Mouse (Mus musculus): Measurements from ENCODE around the gene Hist1h2bn.
"Not testable (repeated sequence)": the region's sequence is repeated elsewhere in the genome, so short reads cannot be mapped to it uniquely, and the experiment has no call there.

Hist1h2bn gene

DNA sequence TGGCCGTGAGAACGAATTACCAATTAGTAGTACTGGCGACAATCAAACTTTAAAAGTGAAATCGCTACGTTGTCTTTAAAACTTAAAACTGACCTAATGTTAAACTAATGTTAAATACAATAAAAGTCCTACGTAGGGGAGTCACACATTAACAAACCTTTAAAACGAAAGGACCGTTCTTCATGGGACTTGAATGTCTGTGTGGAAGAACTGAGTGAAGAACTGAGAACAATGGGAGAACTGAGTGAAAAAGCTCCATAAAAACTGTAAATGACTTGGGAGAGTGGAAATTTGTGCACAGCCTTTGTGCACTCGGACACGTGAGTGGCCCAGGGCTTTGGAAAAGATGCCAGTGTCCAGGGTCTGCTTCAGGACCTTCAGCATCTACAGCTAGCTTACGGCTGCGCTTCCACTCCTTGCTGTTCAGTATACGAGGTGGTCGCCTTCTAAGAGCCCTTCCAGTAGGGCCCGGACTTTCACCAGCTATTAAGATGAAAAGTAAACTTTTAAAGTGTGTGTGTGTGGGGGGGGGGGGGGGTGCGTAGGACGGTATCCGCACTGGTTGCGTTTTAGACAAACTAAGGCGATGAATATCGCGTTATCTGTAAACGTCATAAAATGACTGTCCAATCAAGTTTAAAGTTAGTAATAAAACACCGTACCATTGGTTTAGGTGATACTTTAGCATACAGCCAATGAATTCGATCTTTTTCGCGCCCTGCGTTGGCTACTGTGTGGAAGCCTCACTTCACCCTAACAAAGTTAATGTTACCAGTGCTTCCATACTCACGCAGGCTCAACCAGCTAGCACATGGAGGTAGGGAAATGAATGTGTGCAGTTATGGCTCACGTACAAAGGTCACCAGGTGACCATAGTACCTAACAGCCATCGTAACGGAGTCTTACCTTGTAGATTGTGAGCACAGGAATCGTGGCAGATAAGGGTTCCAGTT is 25.2 kb downstream of the Hist1h2bn start:
- in situ Hi-C loops (cut with MboI; ENCODE audit: low pct_unique_long_range_greater_than_20kb in 1 of 2, low sequenced_read_pairs in 2 of 2, unreplicated experiment in 1 of 2): no loop called here

DNA sequence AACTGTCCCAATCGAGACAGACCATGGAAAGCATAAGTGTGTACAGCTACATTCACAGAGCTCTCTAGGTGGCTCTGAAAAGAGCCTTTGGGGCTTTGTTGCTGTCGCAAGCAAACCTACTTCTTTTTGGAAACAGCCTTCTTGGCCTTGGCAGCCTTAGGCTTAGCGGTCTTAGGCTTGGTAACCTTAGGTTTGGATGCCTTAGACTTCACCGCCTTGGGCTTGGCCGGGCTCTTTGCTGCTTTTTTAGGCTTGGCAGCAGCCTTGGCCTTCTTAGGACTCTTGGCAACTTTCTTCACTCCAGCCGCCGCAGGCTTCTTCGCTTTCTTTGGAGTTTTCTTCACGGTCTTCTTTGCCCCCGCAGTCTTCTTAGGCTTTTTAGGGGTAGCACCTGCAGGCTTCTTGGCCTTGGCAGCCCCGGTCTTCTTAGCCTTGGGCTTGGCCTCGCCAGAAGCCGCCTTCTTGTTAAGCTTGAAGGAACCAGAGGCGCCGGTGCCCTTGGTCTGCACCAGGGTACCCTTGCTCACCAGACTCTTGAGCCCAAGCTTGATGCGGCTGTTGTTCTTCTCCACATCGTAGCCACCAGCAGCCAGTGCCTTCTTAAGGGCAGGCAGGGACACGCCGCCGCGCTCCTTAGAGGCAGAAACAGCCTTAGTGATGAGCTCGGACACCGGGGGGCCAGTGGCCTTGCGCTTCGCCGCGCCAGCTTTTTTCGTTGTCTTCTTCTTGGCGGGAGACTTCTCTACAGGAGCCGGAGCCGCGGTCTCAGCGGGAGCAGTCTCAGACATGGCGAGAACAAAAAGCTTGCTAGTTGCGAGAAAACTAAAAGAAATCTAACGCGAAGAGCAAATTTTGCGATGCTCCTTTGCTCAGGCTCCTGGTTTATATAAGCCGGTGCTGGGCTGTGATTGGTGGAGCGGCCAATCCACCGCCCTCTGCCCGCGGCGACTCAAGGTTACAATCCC is 26.1 kb downstream of the Hist1h2bn start, which contains the start of gene Hist1h1b:
TSS of gene Hist1h1b (minus strand) at position 859 of the 965 bp plus-strand sequence.
- in situ Hi-C loops (cut with MboI; ENCODE audit: low pct_unique_long_range_greater_than_20kb in 1 of 2, low sequenced_read_pairs in 2 of 2, unreplicated experiment in 1 of 2): no loop called here

- in situ Hi-C loops (cut with MboI; ENCODE audit: low pct_unique_long_range_greater_than_20kb in 1 of 2, low sequenced_read_pairs in 2 of 2, unreplicated experiment in 1 of 2): no loop called here
These were observed 27.2 kb downstream of the Hist1h2bn start for GRCm38 (mm10) chr13:21781021-21781555.

- in situ Hi-C loops (cut with MboI; ENCODE audit: low pct_unique_long_range_greater_than_20kb in 1 of 2, low sequenced_read_pairs in 2 of 2, unreplicated experiment in 1 of 2): no loop called here
These were observed 27.7 kb downstream of the Hist1h2bn start for GRCm38 (mm10) chr13:21781639-21782038.

DNA sequence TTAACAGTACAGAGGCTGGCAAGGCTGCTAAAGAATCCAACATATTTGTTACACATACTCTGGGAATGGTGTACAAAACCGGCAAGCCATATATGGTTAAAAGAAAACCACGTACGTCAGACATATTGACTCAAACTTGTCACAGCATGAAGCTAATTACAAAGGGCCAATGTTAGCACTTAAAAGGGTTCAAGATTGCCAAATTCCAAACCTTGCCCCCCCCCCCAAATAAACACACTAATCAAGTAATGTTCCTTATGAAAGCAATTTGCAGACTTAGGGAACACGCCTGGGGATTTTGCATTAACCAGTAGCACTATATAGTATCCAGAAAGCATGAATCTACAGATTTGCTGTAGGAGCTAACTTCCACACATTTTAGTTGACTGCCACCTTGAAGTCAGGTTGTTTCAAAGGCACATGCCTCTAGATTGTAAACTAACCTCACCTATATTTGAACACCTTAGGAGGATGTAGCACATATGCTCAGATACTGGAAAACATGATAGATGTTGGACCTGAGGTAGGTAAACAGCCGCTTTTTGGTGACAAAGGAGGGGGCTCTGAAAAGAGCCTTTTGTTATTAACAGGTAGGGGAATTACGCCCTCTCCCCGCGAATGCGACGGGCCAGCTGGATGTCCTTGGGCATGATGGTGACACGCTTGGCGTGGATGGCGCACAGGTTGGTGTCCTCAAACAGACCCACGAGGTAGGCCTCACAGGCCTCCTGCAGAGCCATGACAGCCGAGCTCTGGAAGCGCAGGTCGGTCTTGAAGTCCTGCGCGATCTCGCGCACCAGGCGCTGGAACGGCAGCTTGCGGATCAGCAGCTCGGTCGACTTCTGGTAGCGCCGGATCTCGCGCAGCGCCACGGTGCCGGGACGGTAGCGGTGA is 28.7 kb downstream of the Hist1h2bn start:
- in situ Hi-C loops (cut with MboI; ENCODE audit: low pct_unique_long_range_greater_than_20kb in 1 of 2, low sequenced_read_pairs in 2 of 2, unreplicated experiment in 1 of 2): not testable (repeated sequence)

DNA sequence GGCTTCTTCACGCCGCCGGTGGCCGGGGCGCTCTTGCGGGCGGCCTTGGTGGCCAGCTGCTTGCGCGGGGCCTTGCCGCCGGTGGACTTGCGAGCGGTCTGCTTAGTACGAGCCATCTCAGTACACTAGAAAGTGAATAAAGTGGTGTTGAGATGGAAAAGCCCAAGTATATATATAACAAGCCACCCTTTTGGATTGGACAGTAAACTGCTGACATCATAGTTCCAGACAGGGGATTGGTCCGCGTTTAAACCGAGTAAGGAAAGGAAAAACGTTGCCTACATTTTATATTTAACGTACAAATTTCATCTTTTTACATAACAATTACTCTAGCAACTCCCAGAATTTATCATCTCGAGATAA is 29.3 kb downstream of the Hist1h2bn start, which contains the start of gene Hist1h3i:
TSS of gene Hist1h3i (minus strand) at position 116 of the 363 bp plus-strand sequence.
- in situ Hi-C loops (cut with MboI; ENCODE audit: low pct_unique_long_range_greater_than_20kb in 1 of 2, low sequenced_read_pairs in 2 of 2, unreplicated experiment in 1 of 2): no loop called here

DNA sequence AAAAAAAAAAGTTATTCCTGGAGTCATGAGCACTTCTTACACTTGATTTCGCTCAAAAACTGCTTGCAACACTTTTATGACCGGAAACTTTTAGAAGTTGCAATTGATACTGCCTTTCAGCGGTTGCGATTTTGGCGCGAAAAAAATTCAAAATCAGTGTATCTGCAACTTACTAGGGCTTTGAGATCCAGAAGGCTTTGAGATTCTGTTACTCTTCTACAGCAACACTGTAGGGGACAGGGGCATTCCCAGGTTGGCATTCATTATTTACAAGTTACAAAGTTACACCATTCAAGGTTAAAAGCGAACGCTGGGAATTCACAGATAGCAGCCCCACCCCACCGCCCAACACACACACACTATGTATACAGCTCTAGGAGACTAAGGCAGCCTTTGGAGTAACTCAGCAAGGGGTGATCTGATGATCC is 29.8 kb downstream of the Hist1h2bn start:
- in situ Hi-C loops (cut with MboI; ENCODE audit: low pct_unique_long_range_greater_than_20kb in 1 of 2, low sequenced_read_pairs in 2 of 2, unreplicated experiment in 1 of 2): no loop called here

DNA sequence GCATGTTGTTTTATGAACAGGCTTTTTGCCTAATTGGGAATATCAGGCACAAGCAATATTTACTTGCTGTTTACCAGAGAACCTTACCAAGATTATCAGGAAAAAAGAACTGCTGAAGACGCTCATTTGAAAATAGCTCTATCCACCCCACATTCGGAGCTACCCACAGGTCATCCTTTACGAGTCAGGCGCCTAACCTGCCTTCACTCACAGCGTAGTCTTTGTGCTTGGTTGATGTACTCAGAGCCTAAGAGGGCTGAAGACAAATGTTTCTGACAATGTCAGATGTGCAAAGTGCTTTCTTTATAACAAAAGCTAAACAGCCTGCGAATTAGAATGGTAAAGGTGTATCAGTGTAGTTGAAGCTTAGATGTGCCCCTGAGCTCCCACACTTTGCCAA is 30.4 kb downstream of the Hist1h2bn start:
- in situ Hi-C loops (cut with MboI; ENCODE audit: low pct_unique_long_range_greater_than_20kb in 1 of 2, low sequenced_read_pairs in 2 of 2, unreplicated experiment in 1 of 2): no loop called here

DNA sequence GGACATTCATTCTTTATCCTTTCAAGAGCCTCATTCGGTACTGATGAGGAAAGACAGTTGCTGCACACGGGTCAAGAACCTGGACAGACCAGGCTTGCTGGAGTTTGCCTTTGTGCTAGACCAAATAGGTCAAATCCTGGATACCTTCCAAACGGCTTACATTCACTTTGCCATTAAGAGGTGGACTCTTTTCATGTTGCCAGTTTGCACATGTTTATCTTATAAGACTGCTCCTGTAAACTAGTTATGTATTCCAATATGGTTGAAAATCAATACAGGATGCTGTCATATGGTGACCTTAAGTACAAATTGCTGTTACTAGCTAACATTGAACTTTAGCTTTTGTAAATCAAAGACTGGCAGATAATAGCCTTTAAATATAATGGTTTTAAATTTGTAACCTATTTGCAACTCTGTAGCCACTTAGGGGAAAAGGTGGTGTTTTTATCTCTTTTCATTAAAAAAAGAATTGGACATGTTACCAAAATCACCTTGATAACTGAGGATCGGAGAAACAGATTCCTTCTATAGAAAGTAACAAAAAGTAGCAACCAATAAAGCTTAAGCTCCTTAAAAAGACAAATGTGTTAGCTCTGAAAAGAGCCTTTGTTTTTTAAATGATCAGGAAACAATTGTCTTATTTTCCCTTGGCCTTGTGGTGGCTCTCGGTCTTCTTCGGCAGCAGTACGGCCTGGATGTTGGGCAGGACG is 32.4 kb downstream of the Hist1h2bn start:
- in situ Hi-C loops (cut with MboI; ENCODE audit: low pct_unique_long_range_greater_than_20kb in 1 of 2, low sequenced_read_pairs in 2 of 2, unreplicated experiment in 1 of 2): no loop called here

DNA sequence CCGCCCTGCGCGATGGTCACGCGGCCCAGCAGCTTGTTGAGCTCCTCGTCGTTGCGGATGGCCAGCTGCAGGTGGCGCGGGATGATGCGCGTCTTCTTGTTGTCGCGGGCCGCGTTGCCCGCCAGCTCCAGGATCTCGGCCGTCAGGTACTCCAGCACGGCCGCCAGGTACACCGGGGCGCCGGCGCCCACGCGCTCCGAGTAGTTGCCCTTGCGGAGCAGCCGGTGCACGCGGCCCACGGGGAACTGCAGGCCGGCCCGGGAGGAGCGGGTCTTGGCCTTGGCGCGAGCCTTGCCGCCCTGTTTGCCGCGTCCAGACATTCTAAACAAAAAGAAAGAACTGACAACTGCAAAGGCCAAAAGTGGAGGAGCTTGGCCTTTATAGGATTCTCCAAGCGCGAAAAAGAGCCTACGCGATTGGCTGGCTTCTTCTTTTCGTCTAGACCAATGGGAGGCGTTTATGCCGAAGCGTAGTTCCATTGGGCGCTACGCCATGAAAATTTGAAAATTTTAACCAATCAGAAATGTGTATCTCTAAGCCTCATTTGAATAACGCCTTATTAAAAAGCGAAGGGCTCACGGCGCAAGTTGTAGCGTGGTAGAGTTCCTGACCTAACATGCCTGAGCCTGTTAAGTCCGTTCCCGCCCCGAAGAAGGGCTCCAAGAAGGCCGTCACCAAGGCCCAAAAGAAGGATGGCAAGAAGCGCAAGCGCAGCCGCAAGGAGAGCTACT is 33.1 kb downstream of the Hist1h2bn start, which contains the start of the genes Hist1h2an and Hist1h2bp:
TSS of gene Hist1h2an (minus strand) at position 320 of the 731 bp plus-strand sequence.
TSS of gene Hist1h2bp (plus strand) at position 563 of the 731 bp plus-strand sequence.
- in situ Hi-C loops (cut with MboI; ENCODE audit: low pct_unique_long_range_greater_than_20kb in 1 of 2, low sequenced_read_pairs in 2 of 2, unreplicated experiment in 1 of 2): not testable (repeated sequence)

- in situ Hi-C loops (cut with MboI; ENCODE audit: low pct_unique_long_range_greater_than_20kb in 1 of 2, low sequenced_read_pairs in 2 of 2, unreplicated experiment in 1 of 2): no loop called here
These were observed 34.1 kb downstream of the Hist1h2bn start for GRCm38 (mm10) chr13:21787760-21788593.

DNA sequence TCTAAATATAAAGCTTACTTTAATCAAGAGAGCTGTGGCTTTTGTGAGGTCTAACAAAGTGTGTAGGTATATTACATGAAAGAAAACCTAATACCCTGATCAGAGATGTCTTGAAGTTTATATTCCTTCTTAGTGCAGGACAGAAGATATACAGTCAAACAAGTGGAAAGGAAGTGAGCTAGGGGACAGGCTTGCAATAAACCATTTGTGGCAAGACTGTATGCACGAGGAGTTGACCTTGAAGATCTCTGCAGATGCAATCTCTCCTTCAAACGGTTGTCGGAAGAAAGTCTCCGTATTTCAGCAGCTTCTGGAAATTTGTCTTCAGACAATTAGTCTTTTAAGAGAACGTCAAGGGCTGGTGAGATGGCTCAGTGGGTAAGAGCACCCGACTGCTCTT is 36.0 kb downstream of the Hist1h2bn start:
- in situ Hi-C loops (cut with MboI; ENCODE audit: low pct_unique_long_range_greater_than_20kb in 1 of 2, low sequenced_read_pairs in 2 of 2, unreplicated experiment in 1 of 2): no loop called here

- in situ Hi-C loops (cut with MboI; ENCODE audit: low pct_unique_long_range_greater_than_20kb in 1 of 2, low sequenced_read_pairs in 2 of 2, unreplicated experiment in 1 of 2): no loop called here
These were observed 36.8 kb downstream of the Hist1h2bn start for GRCm38 (mm10) chr13:21790601-21791283.

GRCm38 (mm10) chr13:21795584-21795983 is 41.7 kb downstream of the Hist1h2bn start:
- in situ Hi-C loops (cut with MboI; ENCODE audit: low pct_unique_long_range_greater_than_20kb in 1 of 2, low sequenced_read_pairs in 2 of 2, unreplicated experiment in 1 of 2): no loop called here

- in situ Hi-C loops (cut with MboI; ENCODE audit: low pct_unique_long_range_greater_than_20kb in 1 of 2, low sequenced_read_pairs in 2 of 2, unreplicated experiment in 1 of 2): not testable (repeated sequence)
These were observed 43.2 kb downstream of the Hist1h2bn start for GRCm38 (mm10) chr13:21797163-21797562.
